Mouse (Mus musculus): Measurements from ENCODE around the gene Tmprss9. TPM values are rescaled to one million over a fixed set of nuclear protein-coding genes. Genes with fewer than 3 reads are reported as not detected.

The Tmprss9 gene
- total and polyA plus RNA-seq, 3 experiments, result 0.15 to 0.25 TPM; not detected in 1

DNA sequence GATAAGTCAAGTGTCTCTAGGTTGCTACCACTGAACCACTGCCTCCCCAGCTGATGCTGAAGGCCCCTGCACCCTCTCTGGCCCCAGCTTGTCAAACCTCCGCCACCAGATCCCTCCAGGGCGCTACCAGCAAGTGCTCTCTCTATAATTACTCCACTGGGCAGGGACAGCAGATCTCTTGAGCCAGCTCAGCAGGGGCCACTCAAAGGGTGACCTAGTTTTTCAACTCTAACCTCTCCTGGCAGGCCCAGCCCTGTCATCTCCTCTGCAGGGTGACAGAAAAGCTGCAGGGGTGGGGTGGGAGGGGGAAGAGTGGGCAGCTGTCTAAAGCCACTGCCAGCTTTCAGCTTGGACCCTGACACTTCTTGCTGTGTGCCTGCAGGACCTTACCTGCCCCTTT is 33.8 kb upstream of the Tmprss9 start:
- Histone ChIP-seq H3K36me3 (ENCODE audit: control insufficient read depth in 1 of 2, insufficient read depth in 2 of 2, low read length in 2 of 2) (no peaks in the 10 kb centered on the region), H3K9me3 (replicated peaks; ENCODE audit: insufficient read depth, low read length) (no peaks in the 10 kb centered on the region), H3K9ac (ENCODE audit: control insufficient read depth, low read depth, low read length, poor library complexity, severe bottlenecking) (no peak overlapping the region), H3K4me3 (ENCODE audit: control insufficient read depth in 1 of 2, insufficient read depth in 1 of 2, low read depth in 2 of 2, low read length in 2 of 2) (no peak overlapping the region), H3K79me2 (ENCODE audit: control insufficient read depth, insufficient read depth, low read length, poor library complexity) (no peaks in the 10 kb centered on the region), H3K4me1 (ENCODE audit: control insufficient read depth in 1 of 2, insufficient read depth in 2 of 2, low read length in 2 of 2) (no peaks in the 10 kb centered on the region), H3K27me3 (ENCODE audit: control insufficient read depth in 1 of 2, insufficient read depth in 2 of 2, low read length in 2 of 2) (no peaks in the 10 kb centered on the region; a peak in 1 of 4 replicates), H3K27ac (ENCODE audit: control insufficient read depth, low read depth, low read length) (no peak overlapping the region)
- no peak for DNase-seq (ENCODE audit: low read depth, low spot score)
- TF ChIP-seq ZNF384 (IDR thresholded peaks at IDR 0.05; ENCODE audit: low read depth, low read length) (no peak), TCF12 (IDR thresholded peaks at IDR 0.05; ENCODE audit: low read depth, low read length) (no peak), RAD21 (IDR thresholded peaks at IDR 0.05; ENCODE audit: low read depth, low read length) (no peak), SMC3 (IDR thresholded peaks at IDR 0.05; ENCODE audit: low read depth, low read length) (no peak), CHD2 (IDR thresholded peaks at IDR 0.05; ENCODE audit: low read length) (no peak), ZKSCAN1 (IDR thresholded peaks at IDR 0.05; ENCODE audit: low read depth, low read length) (no peak), TAL1 (IDR thresholded peaks at IDR 0.05; ENCODE audit: low read length) (no peak), EP300 (IDR thresholded peaks at IDR 0.05; ENCODE audit: low read depth in 1 of 2, low read length in 2 of 2) (no peak), NELFE (IDR thresholded peaks at IDR 0.05; ENCODE audit: low read depth, low read length) (no peak), RCOR1 (IDR thresholded peaks at IDR 0.05; ENCODE audit: low read depth, low read length) (no peak), POLR2AphosphoS5 (IDR thresholded peaks at IDR 0.05; ENCODE audit: borderline replicate concordance, low read depth, low read length) (no peak)

DNA sequence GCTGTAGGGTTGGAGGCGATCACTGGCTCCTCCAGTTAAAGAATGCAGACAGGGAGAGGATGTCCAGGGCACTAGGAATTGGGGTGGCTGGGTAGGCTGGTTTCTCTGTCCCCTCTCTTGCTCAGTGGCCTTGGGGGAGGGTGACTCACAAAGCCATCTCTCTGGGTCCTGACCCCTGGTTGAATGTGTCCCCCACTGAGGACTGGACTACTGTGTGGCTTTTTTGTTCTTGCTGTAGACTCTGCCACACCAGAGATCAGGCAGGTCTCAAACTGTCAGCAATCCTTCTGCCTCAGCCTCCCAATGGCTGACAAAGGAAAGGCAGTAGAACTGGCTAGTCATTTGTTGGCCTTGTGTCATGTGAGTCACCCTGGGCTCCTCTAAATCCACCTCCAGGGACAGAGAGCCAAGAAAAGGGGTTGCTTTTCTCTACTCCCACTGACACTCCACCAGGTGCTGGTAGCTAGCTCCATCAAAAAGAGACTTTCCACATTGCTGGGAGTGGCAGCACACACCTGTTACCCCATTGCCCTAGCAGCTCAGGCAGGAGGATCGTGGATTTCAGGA is 33.2 kb upstream of the Tmprss9 start:
- DNase-seq (ENCODE audit: low read depth, low spot score), result no peak
- H3K4me3 ChIP-seq (ENCODE audit: control insufficient read depth in 1 of 2, insufficient read depth in 1 of 2, low read depth in 2 of 2, low read length in 2 of 2), result no peak overlapping the region
- H3K9me3 ChIP-seq (replicated peaks; ENCODE audit: insufficient read depth, low read length), result no peaks in the 10 kb centered on the region
- H3K36me3 ChIP-seq (ENCODE audit: control insufficient read depth in 1 of 2, insufficient read depth in 2 of 2, low read length in 2 of 2), result no peaks in the 10 kb centered on the region
- no peaks in the 10 kb centered on the region for H3K79me2 ChIP-seq (ENCODE audit: control insufficient read depth, insufficient read depth, low read length, poor library complexity)
- H3K4me1 ChIP-seq (ENCODE audit: control insufficient read depth in 1 of 2, insufficient read depth in 2 of 2, low read length in 2 of 2), result no peaks in the 10 kb centered on the region
- H3K27ac ChIP-seq (ENCODE audit: control insufficient read depth, low read depth, low read length), result no peak overlapping the region
- TF ChIP-seq TAL1 (IDR thresholded peaks at IDR 0.05; ENCODE audit: low read length), result no peak
- no peak for TF ChIP-seq POLR2AphosphoS5 (IDR thresholded peaks at IDR 0.05; ENCODE audit: borderline replicate concordance, low read depth, low read length)
- no peak for TF ChIP-seq RAD21 (IDR thresholded peaks at IDR 0.05; ENCODE audit: low read depth, low read length)
- no peak for TF ChIP-seq USF1 (IDR thresholded peaks at IDR 0.05; ENCODE audit: low read depth, low read length)
- TF ChIP-seq ZMIZ1 (IDR thresholded peaks at IDR 0.05; ENCODE audit: low read depth, low read length), result no peak
- TF ChIP-seq E2F4 (IDR thresholded peaks at IDR 0.05; ENCODE audit: borderline replicate concordance, low read depth, low read length), result no peak
- TF ChIP-seq JUND (IDR thresholded peaks at IDR 0.05; ENCODE audit: low read depth, low read length), result no peak
- no peak for TF ChIP-seq MAZ (IDR thresholded peaks at IDR 0.05; ENCODE audit: low read depth, low read length)
- no peak for TF ChIP-seq ZKSCAN1 (IDR thresholded peaks at IDR 0.05; ENCODE audit: low read depth, low read length)
- TF ChIP-seq TBP (IDR thresholded peaks at IDR 0.05; ENCODE audit: low read depth, low read length), result no peak
- no peak overlapping the region for H3K9ac ChIP-seq (ENCODE audit: control insufficient read depth, low read depth, low read length, poor library complexity, severe bottlenecking)
- H3K27me3 ChIP-seq (ENCODE audit: control insufficient read depth in 1 of 2, insufficient read depth in 2 of 2, low read length in 2 of 2), result no peaks in the 10 kb centered on the region; a peak in 1 of 4 replicates
